Mouse (Mus musculus) stomach, embryonic 14.5 days (tissue): ENCODE measurements at regions not wholly inside any gene's neighbourhood (a gene's known extent, or its start where the extent isn't known, plus 50 kb on each side); places are given as distances from the start of the nearest gene placed in this dataset.

Experiments used
- ATAC-seq: fragments of 200-750 bp; cut with Nextera tagmentation; 2 replicates; pipeline ENCODE4 v1.8.0; 2017; ENCODE audit warnings: low read depth, moderate TSS enrichment; ENCODE audit not compliant: insufficient number of reproducible peaks, insufficient read depth, low FRiP score
- H3K27ac ChIP-seq: fragments of 300-500 bp; sonication (generic); 2 replicates; pipeline ENCODE4 v1.5.1; 2014; ENCODE audit warnings: mild to moderate bottlenecking, low read length, moderate library complexity, mixed read lengths
- H3K27me3 ChIP-seq: fragments of 300-500 bp; sonication (generic); 2 replicates; pipeline ENCODE4 v1.6.1; 2014; ENCODE audit warnings: low read length, control low read depth, mixed read lengths; ENCODE audit not compliant: control insufficient read depth, insufficient read depth
- H3K36me3 ChIP-seq: fragments of 300-500 bp; sonication (generic); 2 replicates; pipeline ENCODE4 v1.6.1; 2014; ENCODE audit warnings: mild to moderate bottlenecking, control low read depth, low read length, moderate library complexity, mixed read lengths; ENCODE audit not compliant: control insufficient read depth, insufficient read depth
- H3K4me1 ChIP-seq: fragments of 300-500 bp; sonication (generic); 2 replicates; pipeline ENCODE4 v1.6.1; 2014; ENCODE audit warnings: low read length, control low read depth, mixed read lengths; ENCODE audit not compliant: control insufficient read depth, insufficient read depth
- H3K4me2 ChIP-seq: fragments of 300-500 bp; sonication (generic); replicated peaks from 2 replicates; pipeline ENCODE4 v1.6.1; 2014; ENCODE audit warnings: low read depth, low read length, control low read depth
- H3K4me3 ChIP-seq: fragments of 300-500 bp; sonication (generic); 2 replicates; pipeline ENCODE4 v1.5.1; 2014; ENCODE audit warnings: low read depth, low read length, control low read depth
- H3K9ac ChIP-seq: fragments of 300-500 bp; sonication (generic); replicated peaks from 2 replicates; pipeline ENCODE4 v1.6.1; 2014; ENCODE audit warnings: low read depth, mild to moderate bottlenecking, control low read depth, low read length, moderate library complexity, mixed read lengths
- H3K9me3 ChIP-seq: fragments of 300-500 bp; sonication (generic); 2 replicates; pipeline ENCODE4 v1.6.1; 2016; ENCODE audit warnings: low read depth, low read length, control low read depth; ENCODE audit not compliant: control insufficient read depth
- WGBS: fragments of 180-500 bp; shearing (Covaris S2); extraction: QIAGEN DNeasy Blood & Tissue Kit; methylation state at CpG from one replicate; pipeline ENCODE4 v1.1.7; 2014; 5-methylcytosine and 5-hydroxymethylcytosine counted together

- Histone ChIP-seq H3K27me3 (no peaks in the 10 kb centered on the region), H3K9ac (no peak overlapping the region), H3K4me1 (no peaks in the 10 kb centered on the region), H3K36me3 (no peaks in the 10 kb centered on the region), H3K9me3 (peaks cover 13% of the 10 kb centered on the region; the same call in 1 of the 2 replicates), H3K4me3 (no peak overlapping the region), H3K27ac (no peak overlapping the region), H3K4me2 (no peak overlapping the region)
- ATAC-seq = no peak
- 59% methylated on average over 7 of the region's 7 CpGs for WGBS
Observed at GRCm38 (mm10) chr14:120102010-120102748, 59.9 kb upstream of the Oxgr1 start.

- no peak overlapping the region for H3K27ac ChIP-seq
- H3K27me3 ChIP-seq = no peaks in the 10 kb centered on the region
- H3K9me3 ChIP-seq = peaks cover 13% of the 10 kb centered on the region; the same call in 1 of the 2 replicates
- no peak overlapping the region for H3K9ac ChIP-seq
- H3K4me3 ChIP-seq = no peak overlapping the region
- no peaks in the 10 kb centered on the region for H3K4me1 ChIP-seq
- WGBS = 18% methylated on average over 1 of the region's 1 CpGs
- ATAC-seq = no peak
- H3K36me3 ChIP-seq = no peaks in the 10 kb centered on the region
- H3K4me2 ChIP-seq = no peak overlapping the region
Observed at GRCm38 (mm10) chr14:120102749-120103142, 60.5 kb upstream of the Oxgr1 start.

- Histone ChIP-seq H3K4me3 (no peak overlapping the region), H3K9me3 (peaks cover 5% of the 10 kb centered on the region; the same call in 1 of the 2 replicates), H3K36me3 (no peaks in the 10 kb centered on the region), H3K4me1 (no peaks in the 10 kb centered on the region), H3K9ac (no peak overlapping the region), H3K27me3 (no peaks in the 10 kb centered on the region), H3K27ac (no peak overlapping the region), H3K4me2 (no peak overlapping the region)
- ATAC-seq = no peak
- WGBS = 94% methylated on average over 1 of the region's 1 CpGs
Observed at GRCm38 (mm10) chr14:120109846-120110245, 67.6 kb upstream of the Oxgr1 start.

GRCm38 (mm10) chr14:120113316-120113715 is 71.1 kb upstream of the Oxgr1 start:
- Histone ChIP-seq H3K9me3 (no peaks in the 10 kb centered on the region), H3K9ac (no peak overlapping the region), H3K27ac (no peak overlapping the region), H3K4me2 (no peak overlapping the region), H3K4me1 (no peaks in the 10 kb centered on the region), H3K4me3 (no peak overlapping the region), H3K27me3 (no peaks in the 10 kb centered on the region), H3K36me3 (no peaks in the 10 kb centered on the region)
- no peak for ATAC-seq
- 77% methylated on average over 4 of the region's 4 CpGs for WGBS

- no peak for ATAC-seq
- H3K4me3 ChIP-seq = no peak overlapping the region
- H3K4me1 ChIP-seq = no peaks in the 10 kb centered on the region
- no peaks in the 10 kb centered on the region for H3K27me3 ChIP-seq
- no peaks in the 10 kb centered on the region for H3K36me3 ChIP-seq
- H3K4me2 ChIP-seq = no peak overlapping the region
- H3K9me3 ChIP-seq = no peaks in the 10 kb centered on the region
- WGBS = 85% methylated on average over 7 of the region's 7 CpGs
- no peak overlapping the region for H3K27ac ChIP-seq
- H3K9ac ChIP-seq = no peak overlapping the region
Observed at GRCm38 (mm10) chr14:120118582-120118981, 76.3 kb upstream of the Oxgr1 start.

- H3K4me1 ChIP-seq = no peaks in the 10 kb centered on the region
- no peaks in the 10 kb centered on the region for H3K27me3 ChIP-seq
- H3K27ac ChIP-seq = no peak overlapping the region
- H3K4me3 ChIP-seq = no peak overlapping the region
- WGBS = 83% methylated on average over 5 of the region's 5 CpGs
- no peaks in the 10 kb centered on the region for H3K36me3 ChIP-seq
- ATAC-seq = no peak
- H3K9ac ChIP-seq = no peak overlapping the region
- no peak overlapping the region for H3K4me2 ChIP-seq
- H3K9me3 ChIP-seq = no peaks in the 10 kb centered on the region
Observed at GRCm38 (mm10) chr14:120119094-120119501, 76.9 kb upstream of the Oxgr1 start.

- 69% methylated on average over 5 of the region's 5 CpGs for WGBS
- Histone ChIP-seq H3K27ac (no peak overlapping the region), H3K4me3 (no peak overlapping the region), H3K9me3 (no peaks in the 10 kb centered on the region), H3K4me2 (no peak overlapping the region), H3K36me3 (no peaks in the 10 kb centered on the region), H3K9ac (no peak overlapping the region), H3K27me3 (no peaks in the 10 kb centered on the region), H3K4me1 (no peaks in the 10 kb centered on the region)
- no peak for ATAC-seq
Observed at GRCm38 (mm10) chr14:120119506-120119905, 77.3 kb upstream of the Oxgr1 start.

GRCm38 (mm10) chr14:120120261-120120660 is 78.0 kb upstream of the Oxgr1 start:
- Histone ChIP-seq H3K27ac (no peak overlapping the region), H3K36me3 (no peaks in the 10 kb centered on the region), H3K9ac (no peak overlapping the region), H3K9me3 (no peaks in the 10 kb centered on the region), H3K4me1 (no peaks in the 10 kb centered on the region), H3K27me3 (no peaks in the 10 kb centered on the region), H3K4me3 (no peak overlapping the region), H3K4me2 (no peak overlapping the region)
- WGBS = 93% methylated on average over 5 of the region's 5 CpGs
- ATAC-seq = no peak

GRCm38 (mm10) chr14:120125315-120125714 is 83.1 kb upstream of the Oxgr1 start:
- H3K4me1 ChIP-seq = no peaks in the 10 kb centered on the region
- no peak overlapping the region for H3K9ac ChIP-seq
- H3K27ac ChIP-seq = no peak overlapping the region
- H3K36me3 ChIP-seq = no peaks in the 10 kb centered on the region
- no peaks in the 10 kb centered on the region for H3K27me3 ChIP-seq
- ATAC-seq = no peak
- 85% methylated on average over 5 of the region's 5 CpGs for WGBS
- no peak overlapping the region for H3K4me2 ChIP-seq
- H3K9me3 ChIP-seq = no peaks in the 10 kb centered on the region
- H3K4me3 ChIP-seq = no peak overlapping the region
